Mouse (Mus musculus) liver, adult 2 months (tissue): ENCODE data around the gene Ptprm. TPM values are rescaled to one million over a fixed set of nuclear protein-coding genes. Genes with fewer than 3 reads are reported as not detected.

ENCODE experiments used
- DNase-seq: peaks from one replicate; pipeline ENCODE4 v3.0.0-alpha.2; 2011; ENCODE audit warnings: low read depth, low spot score; ENCODE audit errors: extremely low read depth
- H3K27ac ChIP-seq: fragments of 200-500 bp; replicated peaks from 2 replicates; pipeline ENCODE4 v1.5.1; 2012; ENCODE audit warnings: low read depth, mild to moderate bottlenecking, control low read depth, inconsistent platforms, low read length; ENCODE audit not compliant: insufficient read depth
- H3K27me3 ChIP-seq: fragments of 200-500 bp; 2 replicates; pipeline ENCODE4 v1.6.1; 2012; ENCODE audit warnings: mild to moderate bottlenecking, moderate library complexity, low read length, inconsistent platforms; ENCODE audit not compliant: control insufficient read depth, insufficient read depth
- H3K36me3 ChIP-seq: fragments of 200-500 bp; 2 replicates; pipeline ENCODE4 v1.6.1; 2012; ENCODE audit warnings: low read length, inconsistent platforms; ENCODE audit not compliant: control insufficient read depth, insufficient read depth
- H3K4me1 ChIP-seq: fragments of 200-500 bp; 2 replicates; pipeline ENCODE4 v1.6.1; 2011; ENCODE audit warnings: low read length; ENCODE audit not compliant: control insufficient read depth, insufficient read depth
- H3K4me3 ChIP-seq: fragments of 200-500 bp; 2 replicates; pipeline ENCODE4 v1.5.1; 2011; ENCODE audit warnings: low read depth, mild to moderate bottlenecking, control low read depth, low read length, moderate library complexity; ENCODE audit not compliant: insufficient read depth
- H3K79me2 ChIP-seq: fragments of 200-500 bp; 2 replicates; pipeline ENCODE4 v1.6.1; 2012; ENCODE audit warnings: inconsistent platforms, mild to moderate bottlenecking, low read length, moderate library complexity; ENCODE audit not compliant: control insufficient read depth, insufficient read depth
- H3K9ac ChIP-seq: fragments of 200-500 bp; 2 replicates; pipeline ENCODE4 v1.6.1; 2012; ENCODE audit warnings: low read depth, mild to moderate bottlenecking, control low read depth, inconsistent platforms, low read length
- CTCF ChIP-seq: fragments of 200-500 bp; IDR thresholded peaks from 2 replicates; pipeline ENCODE4 v1.5.1; 2011; ENCODE audit warnings: low read depth, low read length, control low read depth
- POLR2A ChIP-seq: fragments of 200-500 bp; IDR thresholded peaks from 2 replicates; pipeline ENCODE4 v1.6.1; 2011; ENCODE audit warnings: low read length, control low read depth; ENCODE audit not compliant: insufficient read depth; ENCODE audit errors: extremely low read depth
- WGBS: fragments of 180-500 bp; shearing (Covaris S2); methylation state at CpG from one replicate; pipeline ENCODE4 v1.1.7; 2018; 5-methylcytosine and 5-hydroxymethylcytosine counted together
- polyA plus RNA-seq: library from polyadenylated mRNA; depleted of rRNA; stranded (reverse); fragments of >200 nt; gene quantifications from 2 replicates; pipeline ENCODE4 v1.2.3, GENCODE M21; 2012
- total RNA-seq: library from RNA; depleted of rRNA; stranded (reverse); fragments of >200 nt; gene quantifications from 2 replicates; pipeline ENCODE4 v1.2.3, GENCODE M21; 2014

Gene Ptprm
- total and polyA plus RNA-seq, 2 experiments = 0.78 to 3.3 TPM

DNA sequence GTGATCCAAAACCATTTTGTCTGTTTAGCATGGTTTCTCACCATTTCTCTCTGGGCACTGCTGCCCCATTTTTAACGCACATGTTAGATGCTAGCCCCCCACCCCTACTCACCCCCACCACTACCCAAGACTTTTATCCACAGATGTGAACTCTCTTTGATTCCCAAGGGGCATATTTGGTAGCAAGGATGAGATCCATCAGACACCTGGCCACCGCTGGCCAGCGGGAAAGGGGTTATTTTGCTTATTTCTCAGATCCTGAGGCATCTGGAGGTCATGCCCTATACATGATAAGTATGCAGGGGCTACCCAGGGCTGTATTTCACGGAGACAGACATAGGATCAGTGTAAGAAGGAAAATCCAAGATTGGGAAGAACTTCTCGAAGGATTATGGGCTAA lies 654.4 kb downstream of the Ptprm start:
- Histone ChIP-seq H3K4me1 (no peaks in the 10 kb centered on the region), H3K79me2 (no peaks in the 10 kb centered on the region), H3K27ac (no peak overlapping the region), H3K27me3 (no peaks in the 10 kb centered on the region), H3K4me3 (no peak overlapping the region), H3K9ac (no peak overlapping the region), H3K36me3 (no peaks in the 10 kb centered on the region)
- TF ChIP-seq CTCF = no peak
- no peak for TF ChIP-seq POLR2A
- DNase-seq = no peak
- 81% methylated on average over 5 of the region's 5 CpGs for WGBS

DNA sequence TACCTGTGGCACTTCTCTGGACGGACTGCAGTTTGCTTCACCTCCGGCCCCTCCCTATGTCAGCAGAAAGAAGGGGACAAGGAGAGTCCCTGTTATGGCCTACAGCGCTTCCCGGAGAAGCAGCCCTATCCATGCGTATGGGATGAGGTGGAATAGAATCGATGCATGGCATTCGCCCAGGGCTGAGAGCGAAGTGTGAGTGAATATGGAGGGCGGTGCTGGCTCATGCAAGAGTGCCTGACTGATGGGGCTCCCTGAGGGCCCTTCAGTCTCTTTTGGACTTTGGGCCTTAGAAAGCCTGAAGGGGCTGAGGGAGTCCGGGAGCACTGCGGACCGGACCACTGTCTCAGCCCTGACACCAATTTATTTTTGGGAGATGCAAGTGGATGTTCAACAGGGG lies 656.6 kb downstream of the Ptprm start:
- Histone ChIP-seq H3K27ac (no peak overlapping the region), H3K4me3 (no peak overlapping the region), H3K79me2 (no peaks in the 10 kb centered on the region), H3K9ac (no peak overlapping the region), H3K4me1 (no peaks in the 10 kb centered on the region), H3K27me3 (no peaks in the 10 kb centered on the region), H3K36me3 (no peaks in the 10 kb centered on the region)
- 94% methylated on average over 12 of the region's 12 CpGs for WGBS
- no peak for DNase-seq
- TF ChIP-seq POLR2A = no peak
- no peak for TF ChIP-seq CTCF

DNA sequence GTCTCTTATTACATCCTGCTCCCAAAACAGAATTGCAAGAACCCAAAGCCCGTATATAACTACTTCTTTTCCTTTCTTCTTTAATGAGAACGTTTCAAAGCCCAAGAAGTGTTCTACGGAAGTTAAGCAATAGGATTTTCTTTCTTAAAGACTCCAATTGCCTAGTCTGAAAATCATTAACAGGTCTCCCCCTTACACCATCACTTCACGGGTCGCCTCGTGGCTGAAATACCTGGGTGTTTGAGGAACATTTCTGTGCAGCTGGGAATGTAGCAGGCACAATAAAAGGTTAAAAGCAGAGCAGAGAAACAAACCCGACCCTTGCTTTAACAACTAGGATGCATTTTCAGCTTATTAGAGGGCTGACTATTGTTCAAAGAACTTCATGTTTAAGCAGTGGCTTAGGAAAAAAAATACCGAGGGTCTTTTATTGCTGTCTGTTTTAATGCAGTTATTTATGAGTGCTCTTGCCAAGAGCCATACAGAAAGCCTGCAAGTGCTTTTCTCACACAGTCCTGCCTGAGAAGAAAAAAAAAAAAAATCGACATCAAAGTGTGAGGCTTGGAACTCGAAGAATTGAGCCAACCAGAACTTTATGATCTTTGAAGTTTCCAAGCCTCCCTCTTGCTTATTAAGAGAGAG lies 657.6 kb downstream of the Ptprm start:
- Histone ChIP-seq H3K4me1 (no peaks in the 10 kb centered on the region), H3K36me3 (no peaks in the 10 kb centered on the region), H3K79me2 (no peaks in the 10 kb centered on the region), H3K27me3 (no peaks in the 10 kb centered on the region), H3K4me3 (no peak overlapping the region), H3K27ac (no peak overlapping the region), H3K9ac (no peak overlapping the region)
- WGBS = 47% methylated on average over 10 of the region's 10 CpGs
- TF ChIP-seq POLR2A = no peak
- no peak for TF ChIP-seq CTCF
- no peak for DNase-seq

DNA sequence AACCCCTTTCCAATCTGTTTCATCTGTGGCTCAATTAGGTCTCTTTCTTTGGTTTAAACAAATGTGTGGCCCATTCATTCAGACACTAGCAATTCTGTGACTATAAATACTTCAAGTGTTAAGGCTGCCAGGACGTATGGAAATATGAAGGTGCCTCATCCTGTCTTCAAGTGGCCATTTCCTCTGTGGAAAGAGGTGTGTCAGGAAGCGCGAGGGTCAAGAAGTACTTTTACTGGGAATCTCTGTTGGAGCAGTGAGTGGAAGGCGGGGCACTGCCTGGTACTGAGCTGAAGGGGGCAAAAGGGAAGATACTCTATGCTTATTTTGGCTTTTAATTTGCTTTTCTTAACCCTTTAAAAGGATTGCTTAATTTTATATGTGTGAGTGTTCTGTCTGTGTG lies 659.9 kb downstream of the Ptprm start:
- Histone ChIP-seq H3K4me3 (no peak overlapping the region), H3K27me3 (no peaks in the 10 kb centered on the region), H3K27ac (no peak overlapping the region), H3K4me1 (no peaks in the 10 kb centered on the region), H3K79me2 (no peaks in the 10 kb centered on the region), H3K36me3 (no peaks in the 10 kb centered on the region), H3K9ac (no peak overlapping the region)
- no peak for DNase-seq
- WGBS = 73% methylated on average over 4 of the region's 4 CpGs
- TF ChIP-seq POLR2A (no peak), CTCF (no peak)

DNA sequence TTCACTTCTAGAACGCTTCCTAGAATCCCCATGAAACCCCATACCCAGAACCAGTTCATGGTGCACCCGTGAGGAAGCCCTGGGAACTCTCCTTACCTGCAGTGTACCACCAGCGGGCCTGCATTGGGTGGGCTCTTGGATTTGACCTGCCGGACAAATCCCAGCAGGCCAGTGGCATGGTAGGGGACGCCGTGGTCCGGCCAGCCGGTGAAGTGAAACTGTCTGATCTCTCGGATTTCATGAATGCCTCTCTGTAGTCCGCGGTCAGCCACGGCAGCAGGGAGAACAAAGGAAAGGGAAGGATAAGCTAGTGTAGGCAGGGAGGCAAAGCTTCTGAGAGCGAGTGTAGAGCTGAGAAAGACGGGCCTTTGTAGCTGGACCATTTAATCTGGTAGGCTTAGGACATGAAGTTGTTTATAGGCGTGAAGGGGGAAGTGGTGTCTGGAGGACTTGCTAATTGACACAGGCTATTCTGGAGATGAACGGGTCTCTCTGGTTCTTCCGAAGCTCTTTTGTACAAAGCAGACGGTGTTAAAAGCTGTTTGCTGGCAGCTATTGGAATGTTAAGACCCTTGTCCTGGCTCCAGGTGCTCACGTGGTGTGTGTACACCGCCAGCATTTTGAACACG lies 660.5 kb downstream of the Ptprm start:
- TF ChIP-seq POLR2A (no peak), CTCF (no peak)
- no peak overlapping the region for H3K27ac ChIP-seq
- no peaks in the 10 kb centered on the region for H3K27me3 ChIP-seq
- WGBS = 82% methylated on average over 21 of the region's 21 CpGs
- no peak overlapping the region for H3K9ac ChIP-seq
- no peaks in the 10 kb centered on the region for H3K79me2 ChIP-seq
- H3K36me3 ChIP-seq = no peaks in the 10 kb centered on the region
- DNase-seq = no peak
- no peaks in the 10 kb centered on the region for H3K4me1 ChIP-seq
- no peak overlapping the region for H3K4me3 ChIP-seq
